Mouse (Mus musculus) ES-Bruce4 (cell line): Measurements from ENCODE around the gene Gm4553.

Experiments used
- CTCF ChIP-seq: IDR thresholded peaks from one replicate; pipeline ENCODE4 v1.8.1; 2011; ENCODE audit warnings: low read depth, low read length
- POLR2A ChIP-seq: IDR thresholded peaks from one replicate; pipeline ENCODE4 v1.8.1; 2011; ENCODE audit warnings: low read length; ENCODE audit not compliant: insufficient read depth

GRCm38 (mm10) chr7:142181021-142181420, 15.5 kb upstream of the Gm4553 start:
- no peak for TF ChIP-seq CTCF
- TF ChIP-seq POLR2A = no peak
